Mouse (Mus musculus) gastrocnemius, postnatal 36 days (tissue): ENCODE data around the gene Smad1. TPM values are rescaled to one million over a fixed set of nuclear protein-coding genes. Genes with fewer than 3 reads are reported as not detected.
A peak's percentile ranks its signal among the peaks of the same experiment; 100 is the strongest.

ENCODE experiments used
- DNase-seq, 2 experiments: peaks; one replicate each; pipeline ENCODE4 v3.0.0; 2022
- intact Hi-C: fragments of 180-260 bp; cut with DNase I; formaldehyde crosslinking; loops from one replicate; pipeline ENCODE4 v1.15.1; 2025
- total RNA-seq, 2 experiments: library from RNA; stranded (reverse); gene quantifications; 2 replicates each; pipeline ENCODE4 v1.2.3; 2021

The Smad1 gene
- total RNA-seq, 2 experiments from 2014 or later, result 8.8 to 10.4 TPM

DNA sequence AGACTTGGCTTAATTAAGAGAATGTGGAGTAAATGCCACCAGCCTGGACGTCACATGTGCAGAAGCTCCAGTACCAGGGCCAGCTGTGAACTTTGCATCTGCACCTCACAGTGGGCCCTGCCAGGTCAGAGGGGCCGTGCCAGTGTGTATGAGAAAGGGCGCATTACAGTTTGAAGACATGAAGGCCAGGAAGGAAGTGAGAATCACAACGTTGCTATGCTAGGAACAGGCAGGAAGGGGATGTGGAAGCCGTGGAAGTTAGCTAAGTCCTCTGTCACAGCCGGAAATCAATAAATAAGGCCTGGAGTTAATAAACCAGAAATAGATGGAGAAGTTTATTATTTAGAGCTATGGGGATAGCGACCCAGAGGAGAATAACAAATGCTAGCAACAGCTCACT, 76.2 kb downstream of the Smad1 start:
- DNase-seq, result no peak
- intact Hi-C loops, result no loop called here

DNA sequence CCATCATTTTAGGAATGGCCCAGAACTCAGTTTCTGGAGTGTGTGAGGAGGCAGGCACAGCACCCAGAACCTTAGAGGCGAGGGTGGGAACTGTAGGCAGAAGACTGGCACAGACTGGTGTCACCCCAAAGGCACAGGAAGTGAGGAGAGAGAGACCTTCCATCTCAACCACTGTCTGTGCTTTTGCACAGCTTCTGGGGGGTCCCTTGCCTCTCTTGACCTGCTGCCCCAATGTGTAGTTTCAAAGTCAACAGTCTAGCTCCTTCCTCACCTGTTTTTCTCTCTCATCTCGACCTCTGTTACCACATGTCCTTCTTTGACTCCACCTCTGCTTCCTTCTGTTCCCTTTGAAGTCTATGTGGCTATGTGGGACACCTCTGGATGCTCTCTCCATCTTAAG, 88.5 kb downstream of the Smad1 start:
- intact Hi-C loops, result no loop called here
- DNase-seq, result no peak

DNA sequence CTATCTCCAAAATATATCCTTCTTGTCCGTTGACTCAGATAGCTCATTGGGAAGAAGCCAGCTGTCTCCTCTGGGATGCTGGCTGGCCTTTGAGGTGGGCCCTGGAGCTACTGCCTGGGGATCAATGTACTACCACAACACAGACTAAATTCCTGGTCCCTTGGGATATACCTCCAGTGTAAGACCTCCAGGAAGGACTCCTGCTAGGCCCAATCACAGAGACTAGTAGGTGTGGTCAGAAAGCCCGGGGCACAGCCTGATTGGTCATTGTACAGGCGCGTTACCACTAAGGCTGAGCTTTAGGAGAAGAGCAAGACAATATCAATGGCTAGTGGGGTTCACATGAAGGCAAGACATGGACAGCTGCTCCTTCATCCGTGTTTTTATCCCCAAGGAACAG, 93.4 kb downstream of the Smad1 start:
- no peak for DNase-seq
- intact Hi-C loops, result no loop called here

DNA sequence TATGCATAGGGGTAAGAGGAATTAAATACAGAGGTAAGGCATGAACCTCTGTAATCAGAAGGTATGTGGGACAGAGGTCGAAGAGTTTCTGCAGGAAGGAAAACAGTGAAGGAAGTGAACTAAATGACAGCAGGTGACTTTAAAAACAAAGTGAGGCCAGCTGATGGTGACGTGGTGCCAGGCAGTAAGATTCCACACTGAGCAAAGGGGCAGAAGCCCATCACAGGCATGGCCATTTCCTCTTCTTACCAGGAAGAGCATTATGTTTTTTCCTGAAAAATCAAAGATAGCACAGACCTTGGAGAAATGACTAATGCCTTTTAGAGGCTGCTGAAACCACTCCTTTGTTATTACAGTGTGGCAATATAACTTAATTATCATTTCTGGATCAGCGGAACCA, 97.8 kb downstream of the Smad1 start:
- no peak for DNase-seq
- intact Hi-C loops, result loop anchor here (5.0 kb wide), 1 partner anchor 266 kb away; no protein-coding TSS in a partner anchor

DNA sequence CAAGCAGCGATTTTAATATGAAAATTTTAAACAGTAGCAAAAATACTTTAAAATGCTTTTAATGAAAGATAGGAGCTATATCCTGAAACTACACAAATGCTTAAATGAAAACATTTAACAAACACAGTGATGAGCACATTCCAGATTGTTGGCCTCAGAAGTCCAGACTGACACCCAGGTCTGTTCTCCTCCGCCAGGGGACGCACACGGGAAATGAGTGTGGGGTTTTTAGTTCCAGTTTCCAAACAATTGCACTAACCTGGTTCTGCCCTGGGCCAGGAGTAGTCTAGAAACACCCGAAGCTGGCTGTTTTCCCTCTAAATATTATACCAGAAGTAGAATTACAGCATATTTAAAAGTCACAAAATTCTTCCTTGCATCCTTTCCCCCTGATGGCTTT, 99.6 kb downstream of the Smad1 start:
- DNase-seq, result no peak
- intact Hi-C loops, result loop anchor here (2.0 to 5.0 kb wide), 2 partner anchors 189 to 268 kb away; no protein-coding TSS in a partner anchor

DNA sequence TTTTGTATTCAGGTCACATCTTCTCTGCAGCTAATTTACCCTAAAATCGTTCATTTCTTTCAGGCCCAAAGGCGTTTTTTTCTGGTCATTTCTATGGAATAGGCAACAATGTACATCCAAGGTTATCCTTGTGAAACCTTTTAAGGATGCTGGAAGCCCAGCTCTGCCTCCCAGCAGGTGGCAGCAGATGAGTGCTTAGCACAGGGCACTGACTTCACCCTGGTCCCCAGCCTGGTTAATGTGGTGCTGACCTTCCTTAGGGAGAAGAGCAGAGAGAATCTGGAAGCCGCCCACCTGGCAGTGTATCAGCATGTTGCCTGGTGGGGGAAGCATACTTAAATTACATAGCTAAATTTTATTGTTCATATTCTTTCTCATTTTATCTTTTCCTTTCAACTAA, 101.6 kb downstream of the Smad1 start:
- peak; percentile 47 to 67 for DNase-seq

DNA sequence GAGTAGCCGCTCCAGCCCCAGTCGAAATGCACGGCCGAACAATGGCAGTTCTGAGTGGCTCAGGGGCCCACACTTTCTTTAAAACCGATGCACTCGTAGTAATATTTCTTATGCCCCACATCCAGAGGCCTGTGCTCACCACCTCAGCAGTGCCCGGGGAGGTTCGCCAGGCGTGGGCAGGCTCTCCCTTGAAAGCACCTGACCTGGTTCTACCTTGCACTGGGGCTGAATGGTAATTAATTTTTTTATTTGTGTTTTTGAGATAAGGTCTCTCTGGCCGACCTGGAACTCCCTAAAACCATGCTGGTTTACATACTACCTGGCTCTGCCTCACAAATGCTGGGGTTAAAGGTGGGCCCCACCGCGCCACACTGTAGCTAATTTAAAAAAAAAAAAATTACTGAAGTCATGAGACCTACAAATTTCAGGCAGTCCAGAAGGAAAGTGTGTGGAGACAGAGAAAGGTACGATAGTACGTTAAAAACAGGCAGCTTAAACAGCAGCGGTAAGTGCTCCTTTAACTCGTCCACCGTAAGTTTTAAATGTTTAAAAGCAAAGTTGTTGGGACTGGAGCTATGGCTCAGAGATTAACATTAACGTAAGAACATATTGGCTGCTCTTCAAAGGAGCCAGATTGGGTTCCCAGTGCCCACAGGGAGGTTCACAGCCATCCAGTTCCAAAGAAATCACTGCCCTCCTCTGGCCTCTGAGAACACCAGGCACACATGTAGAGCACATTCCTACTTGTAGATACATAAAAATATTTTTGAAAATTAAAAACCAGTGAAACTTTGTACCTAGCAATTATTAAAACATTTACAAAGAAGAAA, 103.8 kb downstream of the Smad1 start:
- intact Hi-C loops, result loop anchor here (1.0 to 2.0 kb wide), 2 partner anchors 103 to 290 kb away; partner anchors contain the start of gene Smad1
- no peak for DNase-seq

More for the DNA sequence above, 101.6 kb downstream of the Smad1 start:
- intact Hi-C loops, result loop anchor here (2.0 kb wide), 2 partner anchors 101 to 191 kb away; partner anchors contain the start of gene Smad1

DNA sequence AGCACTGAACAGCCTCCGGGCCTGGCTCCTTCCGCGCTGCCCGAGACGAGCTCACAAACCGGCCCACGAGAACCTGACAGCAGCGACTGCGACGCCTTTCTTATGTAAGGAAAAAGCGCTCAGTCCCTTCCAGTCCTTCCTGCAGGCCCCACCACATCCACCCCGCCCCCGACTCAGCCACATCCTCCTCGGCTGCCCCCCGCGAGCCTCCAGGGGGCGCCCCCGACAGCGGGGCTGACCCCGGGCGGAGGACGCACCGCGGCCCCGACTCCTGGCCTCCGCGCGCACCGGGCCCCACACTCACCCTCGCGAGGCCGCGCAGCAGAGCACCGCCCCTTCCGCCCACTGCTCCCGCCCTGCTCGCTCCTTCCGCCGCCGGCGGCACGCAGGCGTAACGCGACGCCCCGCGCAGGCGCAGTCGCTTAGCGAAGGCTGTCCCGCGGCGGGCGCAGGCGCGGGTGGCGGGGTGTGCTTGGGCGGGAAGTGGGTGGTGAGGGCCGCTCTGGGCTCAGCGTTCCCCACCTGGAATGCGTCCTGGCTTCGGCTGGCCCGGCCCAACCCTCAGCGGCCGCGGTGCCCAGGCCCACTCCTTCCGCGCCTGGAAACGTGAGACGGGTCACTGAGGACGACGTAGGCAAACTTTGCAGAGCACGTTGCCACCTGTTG, 104.6 kb downstream of the Smad1 start, which contains the start of gene Mmaa:
Gene Mmaa (minus strand): TSS at position 328 of the 666 bp plus-strand sequence.
- intact Hi-C loops, result loop anchor here (5.0 kb wide), 1 partner anchor 262 kb away; no protein-coding TSS in a partner anchor
- peak; percentile 95 to 96 for DNase-seq

DNA sequence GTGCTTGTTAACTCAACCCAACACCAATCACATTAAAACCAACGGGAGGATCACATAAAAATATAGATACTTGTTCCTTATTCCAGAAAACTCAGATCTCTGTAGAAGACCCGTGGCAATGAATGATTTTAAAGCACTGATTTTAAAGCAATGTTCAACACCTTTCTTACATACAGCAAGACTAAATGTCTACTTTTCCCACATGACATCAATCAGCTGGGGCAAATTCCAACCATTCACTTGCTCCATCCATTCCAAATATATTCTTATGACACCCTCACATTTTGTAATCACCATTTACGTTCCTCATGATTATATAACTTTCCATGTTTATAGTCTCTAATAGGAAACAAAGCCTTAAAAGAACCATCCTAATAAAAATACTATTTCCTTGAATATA, 105.5 kb downstream of the Smad1 start:
- intact Hi-C loops, result loop anchor here (5.0 kb wide), 1 partner anchor 262 kb away; no protein-coding TSS in a partner anchor
- DNase-seq, result no peak

DNA sequence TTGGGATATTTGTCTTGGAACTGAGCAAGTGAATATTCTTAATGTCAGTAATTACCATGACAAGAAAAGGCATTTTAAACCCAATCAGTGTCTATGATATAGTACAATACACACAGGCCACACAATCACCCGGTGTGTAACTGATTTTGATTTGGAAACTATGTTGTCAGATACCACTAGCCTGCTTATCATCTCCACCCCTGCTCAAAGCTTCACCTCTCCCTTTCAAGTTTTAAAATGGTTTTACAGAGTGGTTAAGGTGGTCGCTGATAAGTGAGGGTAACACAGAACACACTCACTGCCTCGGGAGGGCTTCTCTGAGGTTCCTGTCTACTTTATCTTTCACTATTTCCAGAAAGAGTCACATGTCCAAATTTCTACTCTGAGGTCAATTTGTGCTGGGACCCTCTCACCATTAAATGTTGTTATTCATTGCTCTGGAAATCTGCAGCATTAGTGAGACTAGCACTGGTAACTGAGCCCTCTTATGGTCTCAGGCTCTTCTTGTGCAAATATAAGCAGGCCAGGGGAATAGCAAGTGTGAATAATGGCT, 106.5 kb downstream of the Smad1 start:
- DNase-seq, result no peak
- intact Hi-C loops, result loop anchor here (5.0 kb wide), 1 partner anchor 260 kb away; no protein-coding TSS in a partner anchor

DNA sequence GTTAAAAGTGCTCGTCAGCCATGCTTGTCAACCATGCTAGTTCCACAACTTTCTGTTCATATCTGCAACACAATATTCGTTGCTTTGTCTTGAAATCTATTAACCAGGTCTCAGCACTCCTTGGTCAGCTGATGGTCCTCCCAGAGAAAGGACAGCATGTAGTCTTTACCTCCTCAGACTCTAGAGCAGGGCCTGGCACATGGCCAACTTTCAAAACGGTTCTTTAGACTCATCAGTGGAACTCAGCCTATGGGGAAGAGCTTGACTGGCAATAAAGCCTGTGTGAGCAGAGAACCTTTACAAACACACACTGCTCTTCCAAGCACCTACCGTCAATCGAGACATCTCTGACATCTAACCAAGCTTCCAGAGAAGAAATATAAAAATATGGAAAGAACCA, 109.7 kb downstream of the Smad1 start:
- intact Hi-C loops, result loop anchor here (10.0 kb wide), 1 partner anchor 465 kb away; the partner anchor contains the start of gene Lsm6
- no peak for DNase-seq

DNA sequence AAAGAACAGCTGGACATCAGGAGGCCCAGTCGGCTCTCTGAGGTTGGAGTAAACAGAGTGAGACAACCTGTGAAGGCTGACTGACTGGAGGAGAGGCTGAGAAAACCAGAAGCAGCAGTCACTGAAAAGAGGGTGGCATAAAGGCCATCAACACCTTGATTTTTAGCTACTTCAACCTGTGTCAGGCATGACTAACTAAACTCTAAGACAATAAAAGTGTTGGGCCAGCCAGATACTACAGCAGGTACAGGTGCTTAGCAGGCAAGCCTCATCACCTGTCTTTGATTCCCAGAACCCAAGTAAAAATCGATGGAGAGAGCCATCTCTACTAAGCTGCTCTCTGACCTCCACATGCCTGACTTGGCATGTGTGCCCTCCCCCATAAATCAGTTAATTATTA, 110.6 kb downstream of the Smad1 start:
- intact Hi-C loops, result loop anchor here (10.0 kb wide), 1 partner anchor 464 kb away; the partner anchor contains the start of gene Lsm6
- no peak for DNase-seq

Other genes with a start within 250 kb of the Smad1 start
- gene 1700011L22Rik, start 150.9 kb downstream of the Smad1 start, total RNA-seq, result not detected
- 10 to 100 TPM; 17.7 to 18.9 TPM for gene Mmaa, start 104.6 kb downstream of the Smad1 start, total RNA-seq
- gene Otud4, start 240.1 kb upstream of the Smad1 start, total RNA-seq, result 10 to 100 TPM; 46.9 to 49.7 TPM